Mouse (Mus musculus) skeletal muscle tissue, postnatal 0 days (tissue): ENCODE data around the gene Ilf2. TPM values are rescaled to one million over a fixed set of nuclear protein-coding genes. Genes with fewer than 3 reads are reported as not detected.

Source experiments
- polyA plus RNA-seq: library from polyadenylated mRNA; unstranded; fragments of >200 nt; fragmentation: Nextera tagmentation; extraction: Ambion mirVana; gene quantifications from 2 replicates; pipeline ENCODE4 v1.2.1, GENCODE M21; 2015

Gene Ilf2
- polyA plus RNA-seq = 58.2 and 62.9 TPM in 2 replicates

GRCm38 (mm10) chr3:90475831-90476611, at the start of gene Ilf2:
Gene Ilf2, plus strand, starts transcription at chr3:90476126.

GRCm38 (mm10) chr3:90433381-90434020, 42.4 kb upstream of the Ilf2 start, which contains the start of gene Ints3:
Gene Ints3, minus strand, starts transcription at chr3:90433622.

DNA sequence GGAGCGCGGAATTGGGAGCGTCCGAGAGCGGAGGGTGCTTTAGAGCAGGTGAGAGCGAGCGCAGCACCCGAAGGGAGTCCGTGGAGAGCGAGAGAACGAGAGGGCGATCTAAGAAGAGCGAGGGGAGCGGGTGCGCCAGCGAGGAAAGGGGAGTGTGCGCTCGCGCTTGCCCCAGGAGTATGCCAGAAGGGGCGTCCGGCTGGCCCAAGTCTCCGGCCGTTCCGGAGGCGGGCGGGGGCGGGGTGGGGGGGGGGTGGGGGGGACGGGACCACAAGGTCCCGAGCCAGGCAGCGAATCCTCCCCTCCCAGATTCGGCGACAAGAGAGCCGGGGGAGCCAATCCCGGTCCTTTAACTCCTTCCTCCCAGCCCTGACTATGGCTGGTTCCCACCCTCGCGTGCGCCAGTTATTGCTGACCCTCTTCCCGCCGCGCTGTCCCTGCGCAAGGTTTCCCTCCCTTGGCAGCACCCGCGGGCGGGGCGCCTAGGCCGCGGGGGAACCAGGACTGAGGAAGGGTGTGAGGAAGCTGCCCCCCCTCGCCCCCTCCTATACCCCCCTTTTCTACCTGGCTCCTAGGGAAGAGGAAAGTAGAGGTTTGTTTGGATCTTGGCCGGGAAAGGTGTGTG, 10.1 kb upstream of the Ilf2 start, which contains the start of gene Npr1:
TSS of gene Npr1 (minus strand) at position 181 of the 625 bp plus-strand sequence.

GRCm38 (mm10) chr3:90490696-90491256, 14.8 kb downstream of the Ilf2 start, which contains the start of gene Snapin:
Gene Snapin, minus strand, starts transcription at chr3:90491033.

GRCm38 (mm10) chr3:90508950-90509746, 33.2 kb downstream of the Ilf2 start, which contains the start of gene Chtop:
Gene Chtop, minus strand, starts transcription at chr3:90509498.

GRCm38 (mm10) chr3:90513796-90514590, 38.1 kb downstream of the Ilf2 start, which contains the start of the genes S100a1 and S100a13:
Gene S100a1, minus strand, starts transcription at chr3:90514392.
Gene S100a13, plus strand, starts transcription at chr3:90514435.

DNA sequence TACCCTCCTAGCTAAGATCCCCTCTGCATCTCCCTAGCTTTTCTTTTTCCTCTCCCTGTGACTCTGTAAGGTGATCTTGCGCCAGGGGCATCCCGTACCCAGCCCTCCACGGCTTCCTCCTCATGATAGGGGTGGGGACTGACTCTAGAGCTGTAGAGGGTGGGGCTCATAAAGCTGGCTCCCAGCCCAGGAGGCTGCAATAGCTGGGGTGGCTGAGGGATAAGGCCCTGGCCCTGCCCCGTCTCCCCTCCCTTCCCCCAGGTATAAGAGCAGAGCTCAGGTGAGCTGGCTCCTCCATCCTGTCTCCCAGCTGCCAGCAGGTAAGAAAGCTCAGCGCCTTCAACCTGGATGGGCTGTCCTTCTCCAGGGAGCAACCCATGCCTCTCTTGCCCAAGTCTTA, 50.7 kb downstream of the Ilf2 start, which contains the start of gene S100a14:
TSS of gene S100a14 (plus strand) at position 277 of the 400 bp plus-strand sequence.

DNA sequence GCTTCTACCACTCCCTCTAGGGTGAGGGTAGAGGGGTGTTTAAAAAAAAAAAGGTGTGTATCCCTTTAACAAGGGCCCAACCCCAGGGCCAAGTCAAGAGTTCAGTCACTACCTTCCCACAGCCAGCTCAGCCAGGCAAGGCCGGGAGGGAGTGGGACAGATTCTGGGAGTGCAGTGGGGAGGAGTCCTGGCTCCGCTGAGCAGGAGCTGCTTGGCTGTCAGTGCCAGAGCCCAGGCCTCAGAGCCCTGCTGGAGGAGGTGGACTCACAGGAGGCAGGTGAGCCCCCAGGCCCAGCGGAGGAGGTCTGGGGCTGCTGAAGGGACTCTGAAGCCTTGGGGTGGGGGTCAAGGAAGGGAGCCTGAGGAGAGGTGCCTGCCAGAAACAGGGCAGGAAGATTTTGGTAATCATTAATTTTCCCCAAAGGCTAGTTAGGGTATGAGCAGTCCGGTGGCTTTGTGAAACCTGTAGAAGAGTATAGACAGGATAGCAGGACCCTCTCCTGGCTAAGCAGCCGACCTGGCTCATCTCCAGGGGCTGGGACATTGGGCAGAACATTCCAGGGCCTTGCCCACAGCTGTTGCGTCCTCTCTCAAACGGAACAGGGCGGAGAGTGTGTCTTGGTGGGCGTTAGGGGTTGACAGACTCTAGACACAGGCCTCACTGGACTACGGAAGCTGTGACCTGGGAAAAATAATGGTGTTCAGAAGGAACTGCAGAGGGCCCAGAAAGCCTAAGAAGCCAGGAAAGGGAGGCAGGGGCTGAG, 61.4 kb downstream of the Ilf2 start, which contains the start of gene S100a16:
TSS of gene S100a16 (plus strand) at position 114 of the 764 bp plus-strand sequence.

Other genes starting within 250 kb of the Ilf2 start
- 146 and 151 TPM in 2 replicates for gene Jtb, start 244.5 kb upstream of the Ilf2 start, polyA plus RNA-seq
- 1.3 and 1.5 TPM in 2 replicates for gene Creb3l4, start 232.6 kb upstream of the Ilf2 start, polyA plus RNA-seq
- gene Slc39a1, start 228.0 kb upstream of the Ilf2 start, polyA plus RNA-seq = 72.4 and 77.7 TPM in 2 replicates
- gene Crtc2, start 222.0 kb upstream of the Ilf2 start, polyA plus RNA-seq = 10.5 and 10.7 TPM in 2 replicates
- 5.1 and 5.5 TPM in 2 replicates for gene Dennd4b, start 210.9 kb upstream of the Ilf2 start, polyA plus RNA-seq
- 5.7 and 6.3 TPM in 2 replicates for gene Gatad2b, start 182.9 kb upstream of the Ilf2 start, polyA plus RNA-seq
- 2.9 and 4.0 TPM in 2 replicates for gene Slc27a3, start 86.2 kb upstream of the Ilf2 start, polyA plus RNA-seq
- gene Ints3, start 42.5 kb upstream of the Ilf2 start, polyA plus RNA-seq = 9.1 and 9.9 TPM in 2 replicates
- 7.6 and 8.8 TPM in 2 replicates for gene Npr1, start 10.3 kb upstream of the Ilf2 start, polyA plus RNA-seq
- 118 and 120 TPM in 2 replicates for gene Snapin, start 14.9 kb downstream of the Ilf2 start, polyA plus RNA-seq
- gene Chtop, start 33.4 kb downstream of the Ilf2 start, polyA plus RNA-seq = 66.7 and 74.5 TPM in 2 replicates
- 49.4 and 84.8 TPM in 2 replicates for gene S100a1, start 38.3 kb downstream of the Ilf2 start, polyA plus RNA-seq
- gene S100a13, start 38.3 kb downstream of the Ilf2 start, polyA plus RNA-seq = 55.8 and 71.4 TPM in 2 replicates
- gene S100a14, start 50.7 kb downstream of the Ilf2 start, polyA plus RNA-seq = 4.5 TPM in 1 of 2 replicates, not detected in the other
- gene S100a16, start 61.1 kb downstream of the Ilf2 start, polyA plus RNA-seq = 130 and 181 TPM in 2 replicates
- gene S100a3, start 84.5 kb downstream of the Ilf2 start, polyA plus RNA-seq = 1.2 TPM in 2 replicates
- not detected in 2 replicates for gene S100a2, start 114.1 kb downstream of the Ilf2 start, polyA plus RNA-seq
- not detected in 2 replicates for gene Gm42674, start 125.8 kb downstream of the Ilf2 start, polyA plus RNA-seq
- 14.1 and 14.6 TPM in 2 replicates for gene S100a4, start 127.6 kb downstream of the Ilf2 start, polyA plus RNA-seq
- not detected in 2 replicates for gene S100a5, start 132.4 kb downstream of the Ilf2 start, polyA plus RNA-seq
- gene S100a6, start 136.8 kb downstream of the Ilf2 start, polyA plus RNA-seq = 205 and 259 TPM in 2 replicates
- gene S100a7a, start 177.9 kb downstream of the Ilf2 start, polyA plus RNA-seq = not detected in 2 replicates
- 18.5 and 28.7 TPM in 2 replicates for gene S100a8, start 192.9 kb downstream of the Ilf2 start, polyA plus RNA-seq
- 8.7 and 17.2 TPM in 2 replicates for gene S100a9, start 219.6 kb downstream of the Ilf2 start, polyA plus RNA-seq